12 mouse cellular contexts compared by ENCODE assay signal in the genomic region with DNA sequence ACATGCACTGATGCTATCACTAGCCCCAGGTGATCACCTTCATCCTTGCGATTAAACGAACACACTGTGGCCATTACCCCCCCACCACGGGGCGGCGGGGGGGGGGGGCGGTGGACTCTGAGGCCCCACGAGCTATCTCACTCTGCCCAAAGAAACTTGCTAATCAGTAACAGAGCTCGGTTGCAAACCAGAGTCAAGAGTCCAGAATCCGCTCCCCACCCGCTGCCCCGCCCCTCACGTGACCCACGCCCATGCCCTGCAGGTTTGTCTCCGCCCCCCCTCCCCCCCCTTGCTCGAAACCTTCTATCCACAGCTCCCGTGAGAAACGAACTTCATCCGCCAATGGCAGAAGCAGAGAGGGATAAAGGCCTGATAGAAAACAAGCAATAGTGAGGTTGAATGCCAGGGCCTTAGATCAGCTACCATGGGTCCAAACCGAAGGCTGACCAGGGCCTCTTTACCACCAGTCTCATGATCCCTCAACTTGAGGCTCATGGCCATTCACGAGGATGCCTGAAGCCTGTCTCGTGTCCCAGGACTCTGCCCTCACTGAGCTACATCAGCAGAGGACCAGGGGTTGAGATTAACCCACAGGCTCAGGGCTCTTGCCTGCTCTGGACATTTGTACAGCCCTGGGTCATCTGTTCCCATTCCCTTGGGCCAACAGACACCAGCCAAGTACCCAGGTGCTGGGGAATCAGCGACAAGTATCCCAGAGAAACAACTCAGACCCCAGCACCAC. TPM values are rescaled to one million over a fixed set of nuclear protein-coding genes. Genes with fewer than 3 reads are reported as not detected.
DNase-seq lines count a peak whose midpoint lies in the region; ATAC-seq and TF ChIP-seq lines count a peak whose summit lies in the region.
"Had no signal": no experiment of that assay in that cellular context is flagged by ENCODE, and none has a peak within 500 bp of the region (broad histone marks: within the 10 kb centered on the region; RNA-seq: fewer than 3 reads in every experiment).

No protein-coding gene starts in this region.

- ATAC-seq in lung, embryonic 15.5 days (ENCODE audit: borderline replicate concordance, extremely low read depth, low FRiP score, low TSS enrichment) = peak; percentile 20; the same call in 1 of the 2 replicates
- ATAC-seq in limb, embryonic 14.5 days (ENCODE audit: low FRiP score, low read depth) = no peak
- ATAC-seq in stomach, postnatal 0 days (ENCODE audit: low FRiP score, low TSS enrichment) = peak; percentile 66
- no peak for ATAC-seq in CD4-positive, CD25-positive, alpha-beta regulatory T cell, adult 4 months

- no peak overlapping the region for H3K27ac ChIP-seq in lung, embryonic 15.5 days
- H3K27ac ChIP-seq in limb, embryonic 14.5 days (replicated peaks; ENCODE audit: low read depth, low read length) = no peak overlapping the region
- H3K27ac ChIP-seq in stomach, postnatal 0 days (replicated peaks) = peak overlapping the region; percentile 83
- H3K27ac ChIP-seq in thymus, adult 2 months (ENCODE audit: control insufficient read depth, insufficient read depth, low read length) = no peak overlapping the region

- H3K36me3 ChIP-seq in lung, embryonic 15.5 days = no peaks in the 10 kb centered on the region
- no peaks in the 10 kb centered on the region for H3K36me3 ChIP-seq in limb, embryonic 14.5 days (ENCODE audit: control insufficient read depth, insufficient read depth, low read length)
- H3K36me3 ChIP-seq in stomach, postnatal 0 days (ENCODE audit: control insufficient read depth, insufficient read depth, low read length) = no peaks in the 10 kb centered on the region
- H3K36me3 ChIP-seq in thymus, adult 2 months (ENCODE audit: control insufficient read depth, insufficient read depth, low read length) = no peaks in the 10 kb centered on the region
- H3K36me3 ChIP-seq: G1E had no signal

- H3K27me3 ChIP-seq in lung, embryonic 15.5 days = no peaks in the 10 kb centered on the region
- H3K27me3 ChIP-seq in limb, embryonic 14.5 days (ENCODE audit: control insufficient read depth, insufficient read depth, low read length) = no peaks in the 10 kb centered on the region
- H3K27me3 ChIP-seq in stomach, postnatal 0 days (ENCODE audit: control insufficient read depth, insufficient read depth, low read length) = no peaks in the 10 kb centered on the region
- no peaks in the 10 kb centered on the region for H3K27me3 ChIP-seq in thymus, adult 2 months (ENCODE audit: control insufficient read depth, insufficient read depth, low read length)

- WGBS in lung, embryonic 15.5 days = 39% methylated on average over 22 of the region's 22 CpGs
- 31% methylated on average over 21 of the region's 22 CpGs for WGBS in limb, embryonic 14.5 days
- WGBS in stomach, postnatal 0 days = 47% methylated on average over 22 of the region's 22 CpGs
- 85% methylated on average over 22 of the region's 22 CpGs for WGBS in thymus, adult 2 months

- TF ChIP-seq CTCF in stomach, postnatal 0 days (IDR thresholded peaks at IDR 0.05; ENCODE audit: low read depth) = no peak
- TF ChIP-seq CTCF in thymus, adult 2 months (IDR thresholded peaks at IDR 0.05; ENCODE audit: borderline replicate concordance, control insufficient read depth, extremely low read depth, insufficient read depth, low read length, poor library complexity) = no peak

- DNase-seq in lung, postnatal 25 days (ENCODE audit: low spot score) = no peak
- peak; percentile 79 for DNase-seq in kidney, adult 18-20 months
- DNase-seq in limb, embryonic 14.5 days (ENCODE audit: low spot score) = no peak
- DNase-seq in stomach, postnatal 0 days (ENCODE audit: low spot score) = peak; percentile 96
- no peak for DNase-seq in thymus, adult 2 months
- no peak for DNase-seq in spleen, postnatal 36 days (ENCODE audit: low spot score in 2 of 2)
- DNase-seq: embryo, embryonic 11 days; gastrocnemius, postnatal 10 days; thymus, postnatal 4 days had no signal

- no peak overlapping the region for H3K9ac ChIP-seq in lung, embryonic 15.5 days
- H3K9ac ChIP-seq in limb, embryonic 14.5 days (ENCODE audit: low read depth, low read length, severe bottlenecking) = no peak overlapping the region
- H3K9ac ChIP-seq in stomach, postnatal 0 days (ENCODE audit: low read length) = no peak overlapping the region

- no peak for TF ChIP-seq POLR2A in limb, embryonic 14.5 days (IDR thresholded peaks at IDR 0.05; ENCODE audit: borderline replicate concordance, extremely low read depth, insufficient read depth, insufficient read length)
- no peak for TF ChIP-seq POLR2A in thymus, adult 2 months (IDR thresholded peaks at IDR 0.05; ENCODE audit: control insufficient read depth, extremely low read depth, insufficient read depth, low read length, poor library complexity)

- H3K4me1 ChIP-seq in lung, embryonic 15.5 days = peaks cover 8% of the 10 kb centered on the region; the same call in 1 of the 2 replicates
- peaks cover 3% of the 10 kb centered on the region; the same call in 1 of the 2 replicates for H3K4me1 ChIP-seq in limb, embryonic 14.5 days (ENCODE audit: control insufficient read depth, insufficient read depth, low read length)
- H3K4me1 ChIP-seq in stomach, postnatal 0 days (replicated peaks; ENCODE audit: control insufficient read depth, insufficient read depth) = peaks cover 7% of the 10 kb centered on the region; the same call in 1 of the 2 replicates
- no peaks in the 10 kb centered on the region for H3K4me1 ChIP-seq in thymus, adult 2 months (replicated peaks; ENCODE audit: control insufficient read depth, insufficient read depth, low read length)

- no peak for TF ChIP-seq EP300 in stomach, postnatal 0 days (optimal IDR thresholded peaks at IDR 0.05)

- H3K4me2 ChIP-seq in lung, embryonic 15.5 days = peak overlapping the region; percentile 12
- H3K4me2 ChIP-seq in limb, embryonic 14.5 days (replicated peaks; ENCODE audit: low read depth, low read length, severe bottlenecking) = peak overlapping the region; percentile 33; the same call in 1 of the 2 replicates
- 0 out of 2 replicates have a peak overlapping the region, but pooled peaks have one; percentile 11 for H3K4me2 ChIP-seq in stomach, postnatal 0 days (replicated peaks; ENCODE audit: low read depth)

- no peak overlapping the region for H3K4me3 ChIP-seq in lung, embryonic 15.5 days
- H3K4me3 ChIP-seq in limb, embryonic 14.5 days (replicated peaks; ENCODE audit: low read length) = no peak overlapping the region
- no peak overlapping the region for H3K4me3 ChIP-seq in stomach, postnatal 0 days (ENCODE audit: low read depth, low read length)
- H3K4me3 ChIP-seq in thymus, adult 2 months (ENCODE audit: control insufficient read depth, insufficient read depth, low read length) = no peak overlapping the region

- H3K9me3 ChIP-seq in lung, embryonic 15.5 days = no peaks in the 10 kb centered on the region
- no peaks in the 10 kb centered on the region for H3K9me3 ChIP-seq in limb, embryonic 14.5 days (ENCODE audit: control insufficient read depth, low read length)
- no peaks in the 10 kb centered on the region for H3K9me3 ChIP-seq in stomach, postnatal 0 days (ENCODE audit: control insufficient read depth, low read length)

RNA-seq across cellular contexts. Expression of a gene that starts 31.5 kb away (rescaled TPM):
- polyA plus RNA-seq in lung, embryonic 15.5 days (2015; fragmentation: Nextera tagmentation; extraction: Ambion mirVana) = 21.8 and 23.1 TPM in 2 replicates
- 11.6 and 12.0 TPM in 2 replicates for polyA plus RNA-seq in limb, embryonic 14.5 days (2012; rRNA removed)
- 18.8 and 19.2 TPM in 2 replicates for polyA plus RNA-seq in limb, embryonic 14.5 days (2014; fragmentation: Nextera tagmentation; extraction: Ambion mirVana)
- 79.0 and 90.0 TPM in 2 replicates for polyA plus RNA-seq in stomach, postnatal 0 days (2015; fragmentation: Nextera tagmentation; extraction: Ambion mirVana)
- polyA plus RNA-seq in CD4-positive, CD25-positive, alpha-beta regulatory T cell, adult 4 months (2017; shearing (Covaris generic)) = under 1 TPM; 0.86 to 0.96 TPM
- 8.0 and 9.6 TPM in 2 replicates for polyA plus RNA-seq in thymus, adult 2 months (2012; rRNA removed)
- polyA plus RNA-seq: G1E had no signal

RNA-seq across cellular contexts. Expression of a gene that starts 37.7 kb away (rescaled TPM):
- polyA plus RNA-seq in lung, embryonic 15.5 days (2015; fragmentation: Nextera tagmentation; extraction: Ambion mirVana) = 1.7 TPM in 2 replicates
- polyA plus RNA-seq in limb, embryonic 14.5 days (2012; rRNA removed) = 1.8 and 2.7 TPM in 2 replicates
- polyA plus RNA-seq in limb, embryonic 14.5 days (2014; fragmentation: Nextera tagmentation; extraction: Ambion mirVana) = 2.8 and 3.1 TPM in 2 replicates
- 4.9 and 6.0 TPM in 2 replicates for polyA plus RNA-seq in stomach, postnatal 0 days (2015; fragmentation: Nextera tagmentation; extraction: Ambion mirVana)
- polyA plus RNA-seq in CD4-positive, CD25-positive, alpha-beta regulatory T cell, adult 4 months (2017; shearing (Covaris generic)) = 1 to 10 TPM in 1 of 2 experiments, not detected in 1; 1.0 TPM
- polyA plus RNA-seq in thymus, adult 2 months (2012; rRNA removed) = 0.78 and 1.1 TPM in 2 replicates
- polyA plus RNA-seq: G1E had no signal

Comparison
In these comparisons a context has a peak if more than half of its experiments do, and no peak if none do; other contexts are left out.
1. ATAC-seq: peak in lung, embryonic 15.5 days (single experiment) and stomach, postnatal 0 days (single experiment); none in limb, embryonic 14.5 days (single experiment) and CD4-positive, CD25-positive, alpha-beta regulatory T cell, adult 4 months (single experiment).
2. DNase-seq: peak in kidney, adult 18-20 months (single experiment) and stomach, postnatal 0 days (single experiment); none in lung, postnatal 25 days (single experiment), limb, embryonic 14.5 days (single experiment), thymus, adult 2 months (single experiment) and spleen, postnatal 36 days (0 of 2).
3. Peak in every context shown above with its lines, with median percentiles within 50 percentile points of each other: H3K4me2 ChIP-seq.